Mouse (Mus musculus) lung, embryonic 15.5 days (tissue): ENCODE measurements at regions not wholly inside any gene's neighbourhood (a gene's known extent, or its start where the extent isn't known, plus 50 kb on each side); places are given as distances from the start of the nearest gene placed in this dataset.

Source experiments
- ATAC-seq: fragments of 200-750 bp; cut with Nextera tagmentation; 2 replicates; pipeline ENCODE4 v1.8.0; 2017; ENCODE audit warnings: moderate number of reproducible peaks, borderline replicate concordance; ENCODE audit not compliant: low FRiP score, low TSS enrichment; ENCODE audit errors: extremely low read depth
- H3K27ac ChIP-seq: fragments of 300-500 bp; sonication (generic); 2 replicates; pipeline ENCODE4 v1.5.1; 2015; ENCODE audit warnings: moderate library complexity, mild to moderate bottlenecking, inconsistent platforms
- H3K27me3 ChIP-seq: fragments of 300-500 bp; sonication (generic); 2 replicates; pipeline ENCODE4 v1.6.1; 2015; ENCODE audit warnings: inconsistent platforms
- H3K36me3 ChIP-seq: fragments of 300-500 bp; sonication (generic); 2 replicates; pipeline ENCODE4 v1.6.1; 2015; ENCODE audit warnings: inconsistent platforms
- H3K4me1 ChIP-seq: fragments of 300-500 bp; sonication (generic); 2 replicates; pipeline ENCODE4 v1.6.1; 2015; ENCODE audit warnings: inconsistent platforms
- H3K4me2 ChIP-seq: fragments of 300-500 bp; sonication (generic); 2 replicates; pipeline ENCODE4 v1.6.1; 2015; ENCODE audit warnings: inconsistent platforms, mild to moderate bottlenecking, moderate library complexity
- H3K4me3 ChIP-seq: fragments of 300-500 bp; sonication (generic); 2 replicates; pipeline ENCODE4 v1.5.1; 2015; ENCODE audit warnings: mild to moderate bottlenecking, inconsistent platforms
- H3K9ac ChIP-seq: fragments of 300-500 bp; sonication (generic); 2 replicates; pipeline ENCODE4 v1.6.1; 2015; ENCODE audit warnings: inconsistent platforms
- H3K9me3 ChIP-seq: fragments of 300-500 bp; sonication (generic); 2 replicates; pipeline ENCODE4 v1.6.1; 2016; ENCODE audit warnings: inconsistent platforms
- WGBS: fragments of 180-500 bp; shearing (Covaris S2); methylation state at CpG from one replicate; pipeline ENCODE4 v1.1.7; 2015; 5-methylcytosine and 5-hydroxymethylcytosine counted together

DNA sequence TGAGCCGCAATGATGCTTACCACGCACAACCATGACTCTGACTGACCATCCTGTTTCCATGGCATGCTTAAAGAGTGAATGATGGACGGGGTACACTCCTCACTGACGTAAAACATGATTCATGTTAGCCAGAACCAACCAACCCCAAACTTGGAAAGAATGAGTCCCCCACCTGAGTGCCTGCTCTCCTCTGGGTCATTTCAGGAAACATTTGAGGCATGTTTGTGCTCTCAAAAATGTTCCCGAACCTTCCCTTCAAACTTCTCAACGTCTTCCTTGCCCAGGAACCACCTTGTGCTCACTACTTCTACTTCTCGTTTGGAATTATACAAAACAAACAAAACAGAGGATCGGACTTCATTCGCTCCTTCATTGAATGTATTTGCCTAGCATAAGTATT, 95.7 kb downstream of the Tmco5 start:
- Histone ChIP-seq H3K36me3 (no peaks in the 10 kb centered on the region), H3K9ac (no peak overlapping the region), H3K4me3 (no peak overlapping the region), H3K27ac (peak overlapping the region; percentile 99), H3K4me2 (peak overlapping the region; percentile 79), H3K4me1 (peaks cover 65% of the 10 kb centered on the region), H3K9me3 (no peaks in the 10 kb centered on the region), H3K27me3 (no peaks in the 10 kb centered on the region)
- no peak for ATAC-seq
- 62% methylated on average over 9 of the region's 9 CpGs for WGBS

DNA sequence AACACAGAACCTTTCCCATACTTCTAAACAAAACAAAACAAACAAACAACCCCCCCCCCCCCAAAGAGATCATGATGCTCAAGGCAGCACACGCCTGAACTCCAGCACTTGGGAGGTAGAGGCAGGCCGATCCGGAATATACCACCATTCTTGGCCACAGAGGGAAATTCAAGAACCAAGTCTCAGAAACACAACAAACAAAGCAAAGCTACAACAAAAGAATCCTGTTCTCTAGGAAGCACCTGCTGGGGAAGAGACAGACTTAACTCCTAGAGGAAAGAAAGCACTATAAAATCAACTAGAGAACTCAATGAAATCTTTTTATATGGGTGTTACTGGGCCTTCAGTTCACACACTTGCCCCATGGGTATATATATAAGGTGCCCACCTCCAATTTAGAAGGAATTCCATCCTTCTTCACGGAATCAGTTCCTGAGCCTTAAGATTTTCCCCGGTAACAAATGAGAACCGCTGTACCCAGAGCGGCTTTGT, 96.1 kb downstream of the Tmco5 start:
- H3K4me3 ChIP-seq = peak overlapping the region; percentile 53; the same call in 1 of the 2 replicates
- WGBS = 36% methylated on average over 7 of the region's 7 CpGs
- peaks cover 69% of the 10 kb centered on the region for H3K4me1 ChIP-seq
- H3K4me2 ChIP-seq = peak overlapping the region; percentile 79
- peak overlapping the region; percentile 99 for H3K27ac ChIP-seq
- H3K27me3 ChIP-seq = no peaks in the 10 kb centered on the region
- 0 out of 2 replicates have a peak overlapping the region, but pooled peaks have one; percentile 70 for H3K9ac ChIP-seq
- no peaks in the 10 kb centered on the region for H3K9me3 ChIP-seq
- no peaks in the 10 kb centered on the region for H3K36me3 ChIP-seq
- ATAC-seq = no peak

DNA sequence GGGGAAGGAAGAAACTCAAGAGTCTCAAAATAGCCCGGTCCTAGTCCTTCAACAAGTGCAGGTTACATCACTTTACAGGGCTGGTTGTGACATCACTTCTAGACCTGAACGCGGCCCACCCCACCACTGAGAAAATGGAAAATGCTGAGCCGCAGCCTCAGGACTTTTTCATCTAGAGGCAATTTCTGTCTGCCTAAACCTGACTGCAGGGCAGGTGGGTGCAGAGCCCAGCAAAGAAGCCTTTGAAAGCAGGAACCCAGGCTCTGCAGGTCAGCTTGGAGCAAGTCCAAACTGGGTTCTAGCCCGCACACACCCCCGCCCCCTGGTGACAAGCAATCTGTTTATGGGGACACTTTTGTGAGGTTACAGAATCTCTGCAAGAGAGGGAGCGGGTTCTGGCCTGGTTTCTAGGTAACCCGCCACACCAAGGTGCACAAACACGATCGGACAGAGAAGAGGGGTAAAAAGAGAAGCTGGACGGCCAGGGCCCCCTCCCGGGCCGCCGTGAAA, 96.7 kb downstream of the Tmco5 start:
- Histone ChIP-seq H3K36me3 (no peaks in the 10 kb centered on the region), H3K27me3 (no peaks in the 10 kb centered on the region), H3K9me3 (no peaks in the 10 kb centered on the region), H3K9ac (peak overlapping the region; percentile 70), H3K4me1 (peaks cover 74% of the 10 kb centered on the region), H3K4me2 (peak overlapping the region; percentile 79), H3K4me3 (peak overlapping the region; percentile 53), H3K27ac (peak overlapping the region; percentile 99)
- under 1% methylated on average over 14 of the region's 14 CpGs for WGBS
- ATAC-seq = no peak; the same call in 1 of the 2 replicates

DNA sequence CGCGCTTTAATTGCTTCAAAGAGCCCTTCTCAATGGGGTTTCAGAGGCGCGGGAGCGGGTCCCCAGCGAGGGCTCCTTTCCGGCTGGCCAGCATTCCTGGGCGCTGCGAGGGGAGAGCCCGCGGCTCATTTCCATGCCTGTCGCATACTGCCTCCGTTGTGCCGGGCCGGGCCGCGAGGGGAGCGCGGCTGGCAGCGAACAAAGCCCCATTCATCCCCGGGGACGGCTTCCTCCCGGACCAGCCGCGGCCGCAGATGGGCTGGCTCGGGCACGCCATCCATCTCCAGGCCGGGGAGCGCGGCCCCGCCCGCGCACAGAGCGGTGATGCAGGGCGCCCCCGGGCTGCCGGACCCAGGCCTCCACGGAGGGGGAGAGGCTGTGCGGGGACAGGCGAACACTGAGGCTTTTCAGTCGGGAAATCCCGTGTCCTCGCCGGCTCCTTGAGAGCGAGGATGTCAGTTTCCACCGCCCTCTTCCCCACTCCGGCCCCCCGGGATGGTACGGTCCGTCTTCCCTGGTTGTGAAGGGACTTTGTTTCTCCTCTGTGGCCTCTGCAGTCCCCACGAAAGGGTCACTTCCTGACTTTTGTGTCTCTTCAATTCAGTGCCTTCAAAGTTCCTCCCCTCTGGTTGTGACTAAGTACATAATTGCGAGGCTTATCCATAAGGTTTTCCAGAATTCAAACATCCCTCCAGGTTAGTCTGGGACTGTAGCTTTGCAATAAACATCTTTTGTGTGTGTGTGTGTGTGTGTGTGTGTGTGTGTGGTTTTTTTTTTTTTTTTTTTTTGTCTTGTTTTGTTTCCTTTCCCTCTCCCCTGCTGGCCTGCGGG, 97.3 kb downstream of the Tmco5 start:
- peak overlapping the region; percentile 70 for H3K9ac ChIP-seq
- peak overlapping the region; percentile 53 for H3K4me3 ChIP-seq
- H3K27ac ChIP-seq = peak overlapping the region; percentile 99
- peaks cover 80% of the 10 kb centered on the region for H3K4me1 ChIP-seq
- peak; percentile 87 for ATAC-seq
- H3K4me2 ChIP-seq = peak overlapping the region; percentile 79
- H3K9me3 ChIP-seq = no peaks in the 10 kb centered on the region
- H3K36me3 ChIP-seq = no peaks in the 10 kb centered on the region
- WGBS = under 1% methylated on average over 44 of the region's 54 CpGs
- H3K27me3 ChIP-seq = no peaks in the 10 kb centered on the region

DNA sequence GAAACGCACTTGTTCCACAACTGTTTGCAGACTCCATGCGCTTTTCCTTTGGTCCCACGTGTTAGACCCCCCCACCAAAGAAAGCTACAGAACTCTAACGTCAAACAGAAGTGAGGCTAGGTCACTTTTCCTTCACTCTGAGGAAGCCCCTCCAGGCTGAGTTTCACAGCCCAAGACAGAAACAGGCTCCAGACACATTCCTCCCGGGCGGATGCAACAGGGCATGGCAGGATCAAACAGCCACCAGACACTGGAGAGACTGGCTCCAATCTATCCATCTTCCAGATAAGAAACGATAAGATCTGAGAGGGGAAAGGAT, 97.9 kb downstream of the Tmco5 start:
- Histone ChIP-seq H3K27me3 (no peaks in the 10 kb centered on the region), H3K9me3 (no peaks in the 10 kb centered on the region), H3K4me2 (peak overlapping the region; percentile 79), H3K4me1 (peaks cover 84% of the 10 kb centered on the region), H3K9ac (peak overlapping the region; percentile 31; the same call in 1 of the 2 replicates), H3K36me3 (no peaks in the 10 kb centered on the region), H3K4me3 (peak overlapping the region; percentile 53), H3K27ac (peak overlapping the region; percentile 99)
- 3% methylated on average over 7 of the region's 7 CpGs for WGBS
- ATAC-seq = no peak

DNA sequence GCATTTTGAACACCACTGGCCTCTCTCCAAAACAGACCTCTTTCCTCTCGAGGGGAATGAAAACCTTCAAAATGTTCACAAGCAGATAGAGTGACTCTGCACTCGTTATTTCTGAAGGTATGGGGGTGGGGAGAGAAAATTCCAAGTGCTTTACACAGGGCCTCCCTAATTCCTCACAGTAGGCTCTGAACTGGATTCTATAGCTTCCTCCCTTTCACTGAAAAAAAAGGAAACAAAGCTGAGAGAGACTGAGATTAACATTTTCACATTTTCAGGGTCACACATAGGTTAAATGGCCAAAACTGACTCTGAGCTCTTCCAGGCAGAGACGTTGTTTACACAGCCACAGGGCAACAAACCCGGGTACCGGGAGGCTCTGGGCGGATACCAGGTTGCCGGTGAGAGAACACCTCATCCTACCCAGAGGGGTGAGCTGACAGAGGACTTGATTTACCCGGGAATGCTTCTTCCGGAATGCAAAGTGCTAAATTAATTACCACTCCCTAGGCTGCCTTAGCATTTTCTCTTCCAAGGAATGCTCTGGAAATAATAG, 98.5 kb downstream of the Tmco5 start:
- peaks cover 77% of the 10 kb centered on the region for H3K4me1 ChIP-seq
- ATAC-seq = no peak
- no peaks in the 10 kb centered on the region for H3K9me3 ChIP-seq
- no peak overlapping the region for H3K4me3 ChIP-seq
- peak overlapping the region; percentile 79; the same call in 1 of the 2 replicates for H3K4me2 ChIP-seq
- H3K9ac ChIP-seq = no peak overlapping the region
- WGBS = 8% methylated on average over 9 of the region's 9 CpGs
- no peaks in the 10 kb centered on the region for H3K36me3 ChIP-seq
- H3K27me3 ChIP-seq = no peaks in the 10 kb centered on the region
- H3K27ac ChIP-seq = peak overlapping the region; percentile 99

DNA sequence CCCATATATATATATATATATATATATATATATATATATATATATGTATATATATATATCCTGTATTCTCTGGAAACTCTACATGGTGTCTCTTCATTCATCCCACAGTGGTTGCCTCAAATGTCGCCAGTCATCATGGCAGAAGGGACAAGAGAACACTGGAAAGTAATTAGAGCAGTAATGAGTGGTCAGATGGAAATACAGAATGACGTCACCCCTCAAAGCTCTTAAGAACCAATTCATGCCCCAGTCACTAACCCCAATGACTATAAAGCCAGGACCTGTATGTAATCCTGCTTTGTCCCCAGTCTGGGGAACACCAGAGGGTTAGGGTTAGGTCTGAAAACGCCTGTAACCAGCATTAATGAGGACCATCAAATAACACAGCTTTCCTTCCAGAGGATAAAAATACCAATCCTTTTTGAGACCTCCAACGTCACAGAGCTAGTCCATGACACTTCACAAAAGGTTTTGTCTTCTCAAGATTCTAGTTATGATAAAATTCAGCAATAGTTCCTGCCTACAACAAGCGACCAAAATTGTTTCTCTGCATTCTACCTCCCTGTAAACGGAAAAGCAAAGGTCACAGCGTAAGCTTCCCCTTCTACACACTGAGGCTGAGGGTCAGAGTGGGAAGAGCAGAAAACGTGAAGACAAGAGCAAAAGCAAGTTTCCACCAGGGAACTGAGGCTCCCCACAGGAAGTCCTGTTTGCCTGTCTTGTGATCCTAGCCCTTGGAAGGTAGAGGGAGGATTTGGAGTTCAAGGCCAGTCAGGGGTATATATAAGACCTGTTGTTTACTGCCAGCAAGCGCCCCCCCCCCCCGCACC, 99.5 kb downstream of the Tmco5 start:
- WGBS = 61% methylated on average over 10 of the region's 10 CpGs
- no peaks in the 10 kb centered on the region for H3K9me3 ChIP-seq
- H3K4me2 ChIP-seq = no peak overlapping the region
- no peak overlapping the region for H3K27ac ChIP-seq
- ATAC-seq = no peak
- no peaks in the 10 kb centered on the region for H3K36me3 ChIP-seq
- no peaks in the 10 kb centered on the region for H3K27me3 ChIP-seq
- no peak overlapping the region for H3K9ac ChIP-seq
- no peak overlapping the region for H3K4me3 ChIP-seq
- peaks cover 68% of the 10 kb centered on the region for H3K4me1 ChIP-seq

DNA sequence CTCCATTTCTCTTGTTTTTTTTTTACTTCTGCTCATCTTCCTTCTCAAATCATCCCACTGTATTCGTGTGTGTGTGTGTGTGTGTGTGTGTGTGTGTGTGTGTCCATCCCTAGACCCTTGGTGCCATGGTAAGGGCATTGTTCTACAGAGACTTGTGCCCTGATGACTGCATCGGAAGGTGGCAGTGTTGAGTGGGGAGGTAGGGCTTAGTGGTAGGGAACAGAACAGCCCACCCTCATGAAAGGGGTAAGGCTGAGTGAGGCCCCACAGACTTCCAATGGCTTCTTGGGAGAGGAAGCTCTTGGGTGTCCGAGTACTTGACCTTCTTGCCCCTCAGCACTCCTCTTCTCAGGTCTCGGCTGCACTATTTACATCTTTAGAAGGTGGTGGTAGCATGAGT, 100.3 kb downstream of the Tmco5 start:
- H3K9me3 ChIP-seq = no peaks in the 10 kb centered on the region
- no peak overlapping the region for H3K4me3 ChIP-seq
- no peaks in the 10 kb centered on the region for H3K27me3 ChIP-seq
- H3K9ac ChIP-seq = no peak overlapping the region
- peaks cover 62% of the 10 kb centered on the region for H3K4me1 ChIP-seq
- 63% methylated on average over 4 of the region's 4 CpGs for WGBS
- H3K4me2 ChIP-seq = no peak overlapping the region
- no peaks in the 10 kb centered on the region for H3K36me3 ChIP-seq
- H3K27ac ChIP-seq = peak overlapping the region; percentile 90; the same call in 1 of the 2 replicates
- no peak for ATAC-seq

DNA sequence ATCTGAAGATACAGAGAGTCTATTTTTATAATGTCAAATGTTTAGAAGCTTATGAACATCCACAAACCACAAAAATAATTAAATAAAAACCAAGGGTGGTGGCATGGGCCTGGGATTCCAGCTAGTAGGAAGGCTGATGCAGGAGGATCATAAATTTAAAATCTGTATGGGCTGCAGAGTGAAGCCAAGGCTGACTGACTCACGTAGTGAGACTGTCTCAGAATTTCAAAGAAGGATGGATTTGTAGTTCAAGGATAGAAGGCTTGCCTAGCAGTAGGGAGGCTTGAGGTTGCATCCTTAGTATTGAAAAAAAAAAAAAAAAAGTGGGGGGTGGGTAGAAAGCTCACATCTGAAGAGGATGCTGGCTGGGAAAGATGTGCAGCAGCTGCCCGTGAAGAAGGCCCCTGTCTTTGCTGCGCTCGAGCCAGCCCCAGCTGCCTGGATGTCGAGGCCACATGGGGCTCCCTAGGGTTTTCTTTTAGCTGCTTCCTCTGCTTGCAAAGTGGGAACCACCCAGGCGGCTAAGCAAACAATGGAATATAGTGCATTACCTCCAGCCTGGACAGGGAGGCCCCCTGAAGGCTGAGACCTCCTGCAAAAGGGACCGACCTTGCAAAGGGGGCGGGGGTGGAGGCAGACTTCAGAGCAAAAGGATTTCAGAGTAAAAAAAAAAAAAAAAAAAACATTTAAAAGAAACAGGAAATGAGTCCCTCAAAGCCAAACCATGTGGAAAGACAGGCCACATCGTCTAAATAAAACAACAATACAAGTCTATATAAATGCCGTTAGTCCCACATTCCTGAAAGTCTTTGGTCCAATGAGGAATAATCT, 101.3 kb downstream of the Tmco5 start:
- Histone ChIP-seq H3K27ac (peak overlapping the region; percentile 90), H3K27me3 (no peaks in the 10 kb centered on the region), H3K36me3 (no peaks in the 10 kb centered on the region), H3K4me3 (no peak overlapping the region), H3K4me2 (no peak overlapping the region), H3K9me3 (no peaks in the 10 kb centered on the region), H3K4me1 (peaks cover 56% of the 10 kb centered on the region), H3K9ac (no peak overlapping the region)
- WGBS = 8% methylated on average over 10 of the region's 10 CpGs
- peak; percentile 40; the same call in 1 of the 2 replicates for ATAC-seq

DNA sequence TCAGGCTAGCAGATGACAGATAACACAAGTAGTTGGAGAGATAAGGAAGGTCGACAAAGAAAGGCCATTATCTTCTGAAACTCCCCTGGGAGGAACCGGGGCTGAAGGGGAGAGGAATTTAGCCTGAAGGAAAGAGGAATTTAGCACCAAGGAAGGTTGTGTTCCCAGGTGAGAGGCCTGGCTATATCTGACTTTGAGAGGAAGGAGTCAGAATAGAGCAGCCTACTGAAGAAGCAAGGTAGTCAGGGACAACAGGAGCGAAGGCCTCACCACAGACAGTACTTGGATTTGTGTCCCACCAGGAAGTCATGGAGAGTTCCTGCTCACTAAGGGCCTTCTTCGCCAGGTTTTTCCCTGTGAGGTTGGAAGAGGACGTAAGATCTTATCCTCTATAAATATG, 102.2 kb downstream of the Tmco5 start:
- Histone ChIP-seq H3K4me1 (peaks cover 52% of the 10 kb centered on the region), H3K27me3 (no peaks in the 10 kb centered on the region), H3K4me3 (no peak overlapping the region), H3K9ac (no peak overlapping the region), H3K4me2 (no peak overlapping the region), H3K9me3 (no peaks in the 10 kb centered on the region), H3K36me3 (no peaks in the 10 kb centered on the region), H3K27ac (peak overlapping the region; percentile 90)
- no peak for ATAC-seq
- WGBS = 33% methylated on average over 5 of the region's 5 CpGs

DNA sequence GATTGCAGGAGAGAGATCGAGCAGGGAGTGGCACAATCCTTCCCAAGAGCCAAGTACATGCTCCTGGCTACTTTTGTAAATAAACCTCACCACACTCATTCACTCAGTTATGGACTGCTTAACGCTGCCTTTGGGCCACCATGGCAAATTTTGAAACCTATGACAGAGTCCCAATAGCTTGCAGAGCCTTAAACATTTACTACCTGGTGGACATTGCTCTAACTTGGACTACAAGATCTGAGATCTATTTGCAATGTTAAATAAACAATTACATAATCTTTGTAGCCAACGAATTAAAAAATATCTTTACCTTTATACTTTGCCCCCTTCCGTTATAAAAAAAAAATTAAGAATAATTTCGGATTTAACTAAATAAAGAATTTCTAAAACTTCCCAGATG, 104.9 kb downstream of the Tmco5 start:
- H3K9me3 ChIP-seq = no peaks in the 10 kb centered on the region
- no peaks in the 10 kb centered on the region for H3K36me3 ChIP-seq
- no peaks in the 10 kb centered on the region for H3K27me3 ChIP-seq
- H3K4me3 ChIP-seq = no peak overlapping the region
- ATAC-seq = no peak
- WGBS = 68% methylated on average over 5 of the region's 5 CpGs
- H3K4me2 ChIP-seq = no peak overlapping the region
- peaks cover 32% of the 10 kb centered on the region for H3K4me1 ChIP-seq
- no peak overlapping the region for H3K27ac ChIP-seq
- no peak overlapping the region for H3K9ac ChIP-seq
